Mouse (Mus musculus) skeletal muscle tissue, adult 2 months (tissue): ENCODE data around the gene Myrf.
"Not testable (repeated sequence)": the region's sequence is repeated elsewhere in the genome, so short reads cannot be mapped to it uniquely, and the experiment has no call there.

Experiments
- DNase-seq: peaks from one replicate; pipeline ENCODE4 v3.0.0-alpha.2; 2012; ENCODE audit warnings: low read depth, low spot score

Gene Myrf

DNA sequence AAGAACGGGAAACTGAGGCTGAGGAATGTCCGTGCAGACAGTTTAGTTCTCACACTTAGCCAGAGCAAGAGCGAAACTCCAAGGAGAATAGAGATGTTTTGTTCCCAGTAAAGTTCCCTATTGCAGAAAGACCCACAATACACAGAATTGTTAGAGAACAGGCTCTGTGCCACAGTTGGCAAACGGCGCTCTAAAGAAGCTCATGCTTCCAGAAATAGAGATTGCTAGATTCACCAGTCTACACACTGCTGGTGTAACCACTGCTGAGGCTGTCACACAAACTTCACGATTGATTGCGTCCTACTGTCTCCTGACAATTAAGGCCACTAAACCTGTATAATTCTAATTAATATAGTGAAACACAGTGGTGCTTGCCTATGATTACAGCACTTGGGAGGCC lies 59.3 kb downstream of the Myrf start:
- DNase-seq = no peak

- DNase-seq = no peak
Measured at GRCm38 (mm10) chr19:10176941-10177372, 63.6 kb downstream of the Myrf start.

DNA sequence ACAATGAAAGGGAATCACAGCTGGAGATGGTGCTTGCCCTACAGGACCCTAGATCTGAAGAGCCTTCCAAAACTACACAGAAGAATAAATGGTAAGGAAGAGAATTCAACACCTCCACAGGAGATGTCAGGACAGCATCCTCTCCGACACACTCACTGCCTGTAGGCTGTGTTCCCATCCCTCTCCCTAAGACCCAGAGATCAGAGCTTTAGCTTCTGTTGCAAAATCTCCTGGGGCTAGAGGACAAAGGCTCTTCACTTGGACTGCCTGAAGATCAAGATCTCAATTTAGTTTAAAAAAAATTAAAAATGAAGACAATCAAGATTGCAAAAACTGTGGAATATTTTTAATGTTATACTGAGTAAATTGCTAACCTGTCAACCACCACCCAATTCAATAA lies 64.1 kb downstream of the Myrf start:
- no peak for DNase-seq

GRCm38 (mm10) chr19:10174956-10175355 lies 65.6 kb downstream of the Myrf start:
- DNase-seq = no peak

GRCm38 (mm10) chr19:10173844-10174539 lies 66.6 kb downstream of the Myrf start:
- no peak for DNase-seq

DNA sequence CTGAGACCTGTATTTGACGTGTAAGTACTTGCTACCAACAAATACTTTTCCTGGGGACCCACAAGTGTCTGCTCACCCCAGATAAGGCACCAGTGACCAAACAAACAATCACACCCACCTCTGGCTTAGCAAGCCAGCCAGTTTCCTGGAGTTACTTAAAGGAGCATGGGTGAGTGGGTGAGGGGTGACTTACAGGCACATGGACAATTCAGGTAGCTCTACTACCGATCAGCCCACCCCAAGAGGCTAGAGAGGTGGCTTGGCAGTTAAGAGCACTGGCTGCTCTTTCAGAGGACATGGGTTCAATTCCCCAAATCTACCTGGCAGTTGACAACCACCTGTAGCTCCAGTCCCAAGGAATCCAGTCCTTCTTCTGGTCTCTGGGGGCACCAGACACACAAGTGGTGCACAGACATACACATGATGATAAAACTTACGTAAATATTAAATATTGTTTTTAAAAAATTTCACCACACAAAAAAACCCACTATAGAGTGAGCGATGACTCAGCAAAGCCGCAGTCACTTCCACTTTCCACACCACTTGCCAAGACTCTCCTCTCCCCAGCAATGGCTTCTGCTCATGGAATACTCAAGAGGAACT lies 67.3 kb downstream of the Myrf start:
- DNase-seq = no peak

- DNase-seq = no peak
Measured at GRCm38 (mm10) chr19:10171846-10172245, 68.7 kb downstream of the Myrf start.

DNA sequence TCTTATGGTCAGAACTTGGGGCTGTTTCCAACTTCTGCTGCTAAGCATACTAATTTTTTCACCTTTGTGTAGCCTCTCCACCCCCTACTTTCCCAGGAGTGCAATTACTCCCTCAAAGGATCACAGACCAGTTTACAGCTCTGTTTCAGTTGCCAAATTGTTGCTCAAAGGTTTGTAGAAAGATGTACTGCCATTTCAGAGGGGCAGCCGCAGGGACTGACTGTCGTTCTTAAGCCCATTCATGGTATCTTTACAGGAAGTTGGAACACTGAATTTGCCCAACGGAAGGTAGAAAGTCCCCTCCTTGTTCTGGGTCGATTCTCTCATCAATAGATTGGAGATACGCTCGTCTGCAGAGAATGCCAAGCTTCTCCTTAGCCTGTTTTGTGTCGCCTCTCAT lies 69.2 kb downstream of the Myrf start:
- DNase-seq = no peak

DNA sequence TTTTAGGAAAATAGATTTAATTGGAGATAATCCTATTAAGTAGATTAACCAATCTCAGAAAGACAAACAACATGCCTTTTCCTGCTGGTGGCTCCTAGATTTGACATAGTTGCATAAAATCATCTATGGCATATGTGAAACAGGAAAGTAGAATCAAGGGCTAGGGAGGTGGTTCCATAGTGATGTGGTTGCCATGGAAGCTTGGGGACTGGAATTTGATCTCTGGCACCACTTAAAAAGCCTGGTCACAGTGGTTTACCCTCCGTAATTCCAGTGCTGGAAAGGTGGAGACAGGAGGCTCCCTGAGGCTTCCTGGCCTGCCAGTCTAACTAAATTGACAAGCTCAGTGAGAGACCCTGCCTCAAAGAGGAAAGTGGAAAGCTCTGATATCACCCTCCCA lies 70.1 kb downstream of the Myrf start:
- no peak for DNase-seq

DNA sequence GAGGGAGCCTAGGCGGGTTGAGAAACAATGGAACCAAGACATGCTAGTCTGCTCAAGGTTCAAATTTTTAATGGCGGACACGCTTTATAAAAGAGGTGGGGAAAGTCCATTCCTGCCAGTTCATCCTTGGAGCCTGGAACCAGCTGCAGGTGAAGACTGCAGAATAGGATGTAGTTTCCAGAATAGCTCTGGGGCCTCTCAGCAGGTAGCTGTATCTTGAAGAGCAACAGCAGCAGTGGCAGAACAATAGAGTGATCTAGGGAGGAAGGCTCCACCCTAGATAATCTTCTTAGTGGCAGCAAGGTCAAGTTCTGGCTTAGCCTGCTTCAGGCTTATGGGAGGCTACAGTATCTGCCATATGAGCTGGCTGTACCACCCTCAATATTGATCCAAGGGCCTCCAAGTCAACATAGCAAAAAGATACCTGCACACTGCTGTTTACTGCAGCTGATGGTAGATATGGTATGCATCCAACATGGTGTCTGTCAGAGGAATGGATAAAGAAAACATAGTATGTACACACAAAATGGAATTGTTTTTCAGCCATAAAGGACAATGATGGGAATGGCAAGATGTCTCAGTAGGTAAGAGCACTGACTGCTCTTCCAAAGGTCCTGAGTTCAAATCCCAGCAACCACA lies 70.7 kb downstream of the Myrf start:
- DNase-seq = not testable (repeated sequence)

GRCm38 (mm10) chr19:10169179-10169578 lies 71.4 kb downstream of the Myrf start:
- no peak for DNase-seq

DNA sequence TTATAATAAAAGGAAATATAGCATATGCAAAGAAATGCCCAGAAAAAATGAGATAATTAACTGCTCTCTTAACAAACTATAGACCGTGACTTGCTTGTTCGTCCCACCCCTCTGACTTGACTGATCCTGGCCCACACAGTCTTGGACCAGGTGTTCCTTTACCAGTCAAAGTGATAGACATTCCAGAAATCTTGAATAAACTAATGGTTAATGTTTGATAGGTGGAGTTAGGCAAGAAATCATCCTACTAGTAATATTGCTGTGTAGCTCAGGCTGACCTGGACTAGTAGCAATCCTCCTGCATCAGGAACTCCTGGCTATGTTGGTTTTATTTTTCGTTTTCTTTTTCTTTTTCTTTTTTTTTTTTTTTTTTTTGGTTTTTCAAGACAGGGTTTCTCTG lies 72.1 kb downstream of the Myrf start:
- no peak for DNase-seq

DNA sequence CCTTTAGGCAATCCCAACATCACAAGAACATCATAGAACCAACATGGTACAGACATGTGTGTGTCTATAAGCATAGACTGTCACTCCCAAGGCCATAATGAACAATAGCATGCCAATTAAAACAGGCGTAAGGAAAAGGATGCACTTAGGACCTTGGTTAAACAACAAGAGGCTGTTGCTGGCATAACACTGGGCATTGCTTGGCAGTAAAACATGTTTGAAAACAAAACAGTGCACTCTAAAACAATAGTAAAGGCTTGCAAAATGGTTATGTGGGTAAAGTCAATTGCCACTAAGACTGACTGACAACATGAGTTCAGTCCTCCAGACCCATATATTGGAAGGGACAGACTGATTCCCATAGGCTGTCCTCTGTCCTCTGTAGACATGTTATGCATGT lies 72.6 kb downstream of the Myrf start:
- DNase-seq = no peak

- DNase-seq = no peak
Measured at GRCm38 (mm10) chr19:10167112-10167511, 73.4 kb downstream of the Myrf start.

- not testable (repeated sequence) for DNase-seq
Measured at GRCm38 (mm10) chr19:10165928-10166327, 74.6 kb downstream of the Myrf start.

DNA sequence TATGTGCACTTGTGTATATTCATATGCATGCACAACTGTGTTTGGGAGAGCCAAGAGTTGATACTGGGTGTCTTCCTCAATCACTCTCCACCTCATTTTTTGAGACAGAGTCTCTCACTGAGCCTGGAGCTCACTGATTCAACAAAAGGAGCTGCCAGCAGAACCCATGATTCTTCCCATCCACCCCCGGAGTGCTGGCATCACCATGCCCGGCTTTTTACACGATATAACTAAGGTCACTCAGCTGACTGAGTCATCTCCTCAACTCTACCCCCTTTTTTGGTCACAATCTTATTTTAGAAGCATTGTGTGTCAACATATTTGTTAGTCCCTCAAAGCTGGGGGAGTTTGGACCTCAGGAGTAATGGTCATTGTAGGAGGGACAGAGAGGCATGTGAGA lies 76.7 kb downstream of the Myrf start:
- no peak for DNase-seq
